Mouse (Mus musculus) spleen, adult 2 months (tissue): Measurements from ENCODE around the gene Plekha5.

Source experiments
- CTCF ChIP-seq: fragments of 200-500 bp; IDR thresholded peaks from 2 replicates; pipeline ENCODE4 v1.5.1; 2011; ENCODE audit warnings: mild to moderate bottlenecking, inconsistent platforms; ENCODE audit not compliant: insufficient read depth, insufficient read length, insufficient replicate concordance; ENCODE audit errors: extremely low read depth
- POLR2A ChIP-seq: fragments of 200-500 bp; IDR thresholded peaks from 2 replicates; pipeline ENCODE4 v1.6.1; 2011; ENCODE audit warnings: low read depth, low read length, inconsistent platforms

DNA sequence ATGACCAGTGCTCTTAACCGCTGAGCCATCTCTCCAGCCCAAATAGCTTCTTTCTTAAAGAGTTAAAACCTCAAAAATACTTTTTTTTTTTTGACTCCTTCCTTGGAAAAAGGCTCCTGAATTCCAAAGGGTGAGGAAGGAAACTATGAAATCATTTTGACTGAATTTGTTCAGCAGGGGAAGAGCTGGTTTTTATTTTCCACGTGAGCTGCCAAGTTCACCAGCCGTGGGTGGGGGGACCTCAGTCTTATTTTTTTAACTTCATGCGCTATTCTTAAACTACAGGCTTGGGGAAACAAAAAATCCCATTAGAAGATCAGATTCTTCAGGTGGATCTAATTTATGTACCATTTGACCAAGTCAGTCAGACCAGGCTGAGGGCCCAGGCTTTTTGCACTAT lies 187.4 kb downstream of the Plekha5 start:
- no peak for TF ChIP-seq POLR2A
- TF ChIP-seq CTCF, result no peak
